Mouse (Mus musculus) stomach, embryonic 16.5 days (tissue): ENCODE measurements around the gene Scn10a. TPM values are rescaled to one million over a fixed set of nuclear protein-coding genes. Genes with fewer than 3 reads are reported as not detected.

Experiments used
- ATAC-seq: fragments of 200-750 bp; cut with Nextera tagmentation; 2 replicates; pipeline ENCODE4 v1.8.0; 2017; ENCODE audit warnings: moderate number of reproducible peaks, moderate TSS enrichment; ENCODE audit not compliant: insufficient read depth, low FRiP score
- H3K27ac ChIP-seq: fragments of 300-500 bp; sonication (generic); 2 replicates; pipeline ENCODE4 v1.5.1; 2014; ENCODE audit warnings: low read length
- H3K27me3 ChIP-seq: fragments of 300-500 bp; sonication (generic); 2 replicates; pipeline ENCODE4 v1.6.1; 2014; ENCODE audit warnings: low read length, control low read depth, mixed read lengths; ENCODE audit not compliant: control insufficient read depth, insufficient read depth
- H3K36me3 ChIP-seq: fragments of 300-500 bp; sonication (generic); 2 replicates; pipeline ENCODE4 v1.6.1; 2014; ENCODE audit warnings: low read length; ENCODE audit not compliant: control insufficient read depth, insufficient read depth
- H3K4me1 ChIP-seq: fragments of 300-500 bp; sonication (generic); 2 replicates; pipeline ENCODE4 v1.6.1; 2014; ENCODE audit warnings: low read length, control low read depth, mixed read lengths; ENCODE audit not compliant: control insufficient read depth, insufficient read depth
- H3K4me2 ChIP-seq: fragments of 300-500 bp; sonication (generic); 2 replicates; pipeline ENCODE4 v1.6.1; 2014; ENCODE audit warnings: low read depth, low read length, mixed read lengths
- H3K4me3 ChIP-seq: fragments of 300-500 bp; sonication (generic); replicated peaks from 2 replicates; pipeline ENCODE4 v1.5.1; 2014; ENCODE audit warnings: mild to moderate bottlenecking, low read length
- H3K9ac ChIP-seq: fragments of 300-500 bp; sonication (generic); 2 replicates; pipeline ENCODE4 v1.6.1; 2014; ENCODE audit warnings: low read length
- H3K9me3 ChIP-seq: fragments of 300-500 bp; sonication (generic); replicated peaks from 2 replicates; pipeline ENCODE4 v1.6.1; 2016; ENCODE audit warnings: low read length, control low read depth; ENCODE audit not compliant: control insufficient read depth
- WGBS: fragments of 180-500 bp; shearing (Covaris S2); extraction: QIAGEN DNeasy Blood & Tissue Kit; methylation state at CpG from one replicate; pipeline ENCODE4 v1.1.7; 2014; 5-methylcytosine and 5-hydroxymethylcytosine counted together
- polyA plus RNA-seq: library from polyadenylated mRNA; unstranded; fragments of >200 nt; fragmentation: Nextera tagmentation; extraction: Ambion mirVana; gene quantifications from 2 replicates; pipeline ENCODE4 v1.2.1, GENCODE M21; 2015

Gene Scn10a
- polyA plus RNA-seq, 1 experiment from 2014 or later: not detected

- Histone ChIP-seq H3K4me3 (no peak overlapping the region), H3K27ac (no peak overlapping the region), H3K36me3 (no peaks in the 10 kb centered on the region), H3K27me3 (no peaks in the 10 kb centered on the region), H3K9ac (no peak overlapping the region), H3K4me2 (no peak overlapping the region), H3K9me3 (no peaks in the 10 kb centered on the region), H3K4me1 (no peaks in the 10 kb centered on the region)
- 73% methylated on average over 8 of the region's 8 CpGs for WGBS
- ATAC-seq: no peak
Measured at GRCm38 (mm10) chr9:119597332-119597731, 121.8 kb downstream of the Scn10a start.

GRCm38 (mm10) chr9:119589592-119589991 is 129.5 kb downstream of the Scn10a start:
- WGBS: 81% methylated on average over 8 of the region's 8 CpGs
- H3K9ac ChIP-seq: no peak overlapping the region
- H3K4me2 ChIP-seq: no peak overlapping the region
- H3K27ac ChIP-seq: no peak overlapping the region
- no peaks in the 10 kb centered on the region for H3K9me3 ChIP-seq
- no peak overlapping the region for H3K4me3 ChIP-seq
- H3K4me1 ChIP-seq: peaks cover 4% of the 10 kb centered on the region; the same call in 1 of the 2 replicates
- ATAC-seq: no peak
- no peaks in the 10 kb centered on the region for H3K36me3 ChIP-seq
- no peaks in the 10 kb centered on the region; the same call in 1 of the 2 replicates for H3K27me3 ChIP-seq

GRCm38 (mm10) chr9:119588763-119589449 is 130.2 kb downstream of the Scn10a start:
- H3K36me3 ChIP-seq: no peaks in the 10 kb centered on the region
- no peak overlapping the region for H3K27ac ChIP-seq
- H3K4me1 ChIP-seq: peaks cover 4% of the 10 kb centered on the region; the same call in 1 of the 2 replicates
- 0 out of 2 replicates have a peak, but pooled peaks have one; percentile 37 for ATAC-seq
- peak overlapping the region; percentile 43 for H3K4me2 ChIP-seq
- no peak overlapping the region; the same call in 1 of the 2 replicates for H3K9ac ChIP-seq
- WGBS: 22% methylated on average over 26 of the region's 26 CpGs
- H3K27me3 ChIP-seq: no peaks in the 10 kb centered on the region; the same call in 1 of the 2 replicates
- H3K9me3 ChIP-seq: no peaks in the 10 kb centered on the region
- H3K4me3 ChIP-seq: peak overlapping the region; percentile 26

DNA sequence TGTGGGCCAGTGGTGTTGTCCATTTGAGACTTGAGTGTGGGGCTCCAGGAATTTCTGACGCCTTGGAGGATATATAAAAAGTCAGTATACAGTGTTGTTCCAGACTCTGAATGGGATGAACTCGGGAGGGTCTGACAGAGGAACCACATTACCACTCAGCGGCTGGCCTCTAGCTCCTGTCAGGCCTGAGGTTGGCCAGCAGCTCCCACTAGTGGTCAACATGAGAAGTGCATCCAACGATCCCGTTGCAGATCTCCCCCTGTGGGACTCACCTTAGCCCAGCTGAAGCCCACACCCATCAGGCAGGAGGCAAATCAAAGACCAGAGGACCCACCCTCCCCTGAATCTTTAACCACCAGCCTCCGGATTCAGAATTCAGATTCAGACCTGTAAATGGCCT is 138.5 kb downstream of the Scn10a start:
- no peak overlapping the region for H3K27ac ChIP-seq
- H3K9ac ChIP-seq: no peak overlapping the region
- no peaks in the 10 kb centered on the region for H3K9me3 ChIP-seq
- H3K4me3 ChIP-seq: no peak overlapping the region
- H3K4me2 ChIP-seq: no peak overlapping the region
- WGBS: 0% methylated on average over 6 of the region's 6 CpGs
- no peaks in the 10 kb centered on the region for H3K36me3 ChIP-seq
- peaks cover 5% of the 10 kb centered on the region; the same call in 1 of the 2 replicates for H3K4me1 ChIP-seq
- ATAC-seq: no peak; the same call in 1 of the 2 replicates
- H3K27me3 ChIP-seq: peaks cover 48% of the 10 kb centered on the region

DNA sequence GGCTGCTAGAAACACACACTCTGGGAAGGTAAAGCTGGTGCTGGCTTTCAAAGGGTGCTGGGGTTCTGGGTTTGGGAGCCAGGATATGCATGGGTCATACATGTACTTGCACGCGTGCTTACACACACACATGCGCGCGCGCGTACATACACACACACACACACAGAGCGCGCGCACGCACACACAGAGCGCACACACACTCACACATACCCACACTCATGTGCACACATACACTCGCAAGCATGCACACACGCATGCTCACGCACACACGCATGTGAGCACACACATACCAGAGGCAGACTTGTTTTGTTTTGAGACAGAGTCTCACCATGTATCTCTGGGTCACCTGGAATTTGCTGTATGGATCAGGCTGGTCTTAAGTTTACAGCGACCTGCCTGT is 138.9 kb downstream of the Scn10a start:
- no peak overlapping the region for H3K9ac ChIP-seq
- peaks cover 5% of the 10 kb centered on the region; the same call in 1 of the 2 replicates for H3K4me1 ChIP-seq
- H3K4me3 ChIP-seq: no peak overlapping the region
- WGBS: 88% methylated on average over 17 of the region's 17 CpGs
- no peaks in the 10 kb centered on the region for H3K36me3 ChIP-seq
- no peaks in the 10 kb centered on the region for H3K9me3 ChIP-seq
- no peak overlapping the region for H3K27ac ChIP-seq
- no peak overlapping the region for H3K4me2 ChIP-seq
- no peak for ATAC-seq
- H3K27me3 ChIP-seq: peaks cover 51% of the 10 kb centered on the region

- H3K4me1 ChIP-seq: peaks cover 5% of the 10 kb centered on the region; the same call in 1 of the 2 replicates
- peak within 1 kb of the TSS; percentile 55 for H3K4me3 ChIP-seq
- WGBS: 1% methylated on average over 94 of the region's 99 CpGs
- no peaks in the 10 kb centered on the region for H3K36me3 ChIP-seq
- peak; percentile 75; the same call in 1 of the 2 replicates for ATAC-seq
- H3K27me3 ChIP-seq: peaks cover 54% of the 10 kb centered on the region
- H3K9me3 ChIP-seq: no peaks in the 10 kb centered on the region
- H3K27ac ChIP-seq: no peak within 1 kb of the TSS
- H3K4me2 ChIP-seq: peak within 1 kb of the TSS; percentile 98
- H3K9ac ChIP-seq: peak within 1 kb of the TSS; percentile 70
Measured at GRCm38 (mm10) chr9:119578636-119579438, 140.3 kb downstream of the Scn10a start, which contains the start of gene Scn5a. Gene Scn5a (minus strand): TSS chr9:119579016.

- 1% methylated on average over 24 of the region's 24 CpGs for WGBS
- ATAC-seq: 0 out of 2 replicates have a peak, but pooled peaks have one; percentile 15
- Histone ChIP-seq H3K27me3 (peaks cover 54% of the 10 kb centered on the region), H3K36me3 (no peaks in the 10 kb centered on the region), H3K9ac (peak overlapping the region; percentile 70), H3K27ac (no peak overlapping the region), H3K4me1 (peaks cover 5% of the 10 kb centered on the region; the same call in 1 of the 2 replicates), H3K4me3 (peak overlapping the region; percentile 55), H3K9me3 (no peaks in the 10 kb centered on the region), H3K4me2 (peak overlapping the region; percentile 98)
Measured at GRCm38 (mm10) chr9:119578311-119578635, 140.8 kb downstream of the Scn10a start.

- no peaks in the 10 kb centered on the region for H3K36me3 ChIP-seq
- H3K4me2 ChIP-seq: no peak overlapping the region
- H3K9me3 ChIP-seq: no peaks in the 10 kb centered on the region
- H3K27ac ChIP-seq: no peak overlapping the region
- no peak for ATAC-seq
- no peak overlapping the region for H3K9ac ChIP-seq
- H3K4me1 ChIP-seq: peaks cover 5% of the 10 kb centered on the region; the same call in 1 of the 2 replicates
- WGBS: 74% methylated on average over 2 of the region's 2 CpGs
- H3K4me3 ChIP-seq: no peak overlapping the region
- peaks cover 65% of the 10 kb centered on the region for H3K27me3 ChIP-seq
Measured at GRCm38 (mm10) chr9:119576977-119577376, 142.1 kb downstream of the Scn10a start.

- H3K27me3 ChIP-seq: peaks cover 77% of the 10 kb centered on the region
- H3K4me1 ChIP-seq: peaks cover 5% of the 10 kb centered on the region; the same call in 1 of the 2 replicates
- no peak overlapping the region for H3K4me3 ChIP-seq
- no peaks in the 10 kb centered on the region for H3K9me3 ChIP-seq
- no peak for ATAC-seq
- H3K9ac ChIP-seq: no peak overlapping the region
- H3K36me3 ChIP-seq: no peaks in the 10 kb centered on the region
- H3K4me2 ChIP-seq: no peak overlapping the region
- WGBS: 47% methylated on average over 9 of the region's 9 CpGs
- no peak overlapping the region for H3K27ac ChIP-seq
Measured at GRCm38 (mm10) chr9:119575732-119576131, 143.4 kb downstream of the Scn10a start.
